Mouse (Mus musculus) cerebellum, postnatal 10 days (tissue): ENCODE measurements around the gene Fam171a1.

Source experiments
- DNase-seq, 2 experiments: peaks; one replicate each; pipeline ENCODE4 v3.0.0; 2021; ENCODE audit warnings: mixed read lengths in 2 of 2

The Fam171a1 gene

GRCm38 (mm10) chr2:3139065-3139464, 25.0 kb downstream of the Fam171a1 start:
- no peak for DNase-seq

DNA sequence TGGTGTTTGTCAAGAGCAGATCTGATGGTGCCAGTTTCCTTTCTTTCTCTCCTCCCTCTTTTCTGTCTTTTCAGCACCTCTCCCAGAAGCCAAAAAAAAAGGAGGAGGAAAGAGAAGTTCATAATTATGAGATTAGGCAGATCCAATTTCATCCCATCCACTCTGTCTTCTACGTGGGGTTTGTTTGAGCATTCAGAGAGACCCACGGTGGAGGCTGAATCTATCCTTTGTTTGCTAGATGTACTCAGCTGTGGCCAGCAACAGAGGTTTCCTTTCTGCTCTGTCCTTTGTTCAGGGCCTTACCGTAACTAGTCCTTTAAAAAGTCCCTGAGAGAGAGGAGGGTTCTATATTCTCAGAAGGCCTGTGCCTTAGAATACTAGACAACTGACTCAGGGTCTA, 25.6 kb downstream of the Fam171a1 start:
- no peak for DNase-seq

GRCm38 (mm10) chr2:3140585-3140984, 26.6 kb downstream of the Fam171a1 start:
- DNase-seq: no peak

DNA sequence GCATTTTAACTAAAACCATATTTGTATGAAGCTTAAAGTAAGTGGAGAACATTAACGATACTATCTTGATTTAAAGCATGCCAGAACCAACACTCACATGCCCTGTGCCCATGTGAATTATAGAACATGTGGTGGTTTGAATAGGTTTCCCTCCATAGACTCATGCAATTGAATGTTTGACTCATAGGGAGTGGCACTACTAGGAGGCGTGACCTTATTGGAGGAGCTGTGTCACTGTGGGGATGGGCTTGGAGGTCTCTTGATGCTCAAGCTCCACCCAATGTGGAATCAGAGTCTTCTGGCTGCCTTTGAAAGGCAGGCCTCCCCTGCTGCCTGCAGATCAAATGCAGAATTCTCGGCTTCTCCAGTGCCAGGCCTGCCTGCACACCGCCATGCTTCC, 27.8 kb downstream of the Fam171a1 start:
- DNase-seq: no peak

DNA sequence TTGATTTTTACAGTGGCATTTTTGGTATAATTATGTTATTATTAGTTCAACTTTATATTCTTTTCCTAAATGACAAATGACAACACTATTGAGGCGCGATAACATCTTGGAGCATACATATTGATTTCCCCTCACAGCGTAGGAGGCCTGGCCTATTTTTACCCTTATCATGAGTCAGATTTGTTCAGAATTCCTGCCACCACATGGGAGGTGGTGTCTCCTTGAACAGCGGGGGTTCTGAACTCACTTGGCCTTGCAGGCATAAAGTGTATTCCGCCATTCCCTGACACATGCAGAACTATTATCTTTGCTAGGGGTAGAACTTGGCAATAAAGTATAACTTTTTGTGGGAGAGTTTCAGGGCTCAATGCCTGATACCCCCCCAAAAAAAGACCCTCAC, 30.3 kb downstream of the Fam171a1 start:
- no peak for DNase-seq

- no peak for DNase-seq
These were observed 33.6 kb downstream of the Fam171a1 start for GRCm38 (mm10) chr2:3147550-3148157.

GRCm38 (mm10) chr2:3148731-3149130, 34.7 kb downstream of the Fam171a1 start:
- DNase-seq: no peak

- no peak for DNase-seq
These were observed 36.3 kb downstream of the Fam171a1 start for GRCm38 (mm10) chr2:3150324-3150723.

- no peak for DNase-seq
These were observed 37.3 kb downstream of the Fam171a1 start for GRCm38 (mm10) chr2:3151336-3151735.

GRCm38 (mm10) chr2:3154091-3154665, 40.2 kb downstream of the Fam171a1 start:
- DNase-seq: no peak

- no peak for DNase-seq
These were observed 41.0 kb downstream of the Fam171a1 start for GRCm38 (mm10) chr2:3154986-3155385.

GRCm38 (mm10) chr2:3157030-3157429, 43.0 kb downstream of the Fam171a1 start:
- DNase-seq: no peak

DNA sequence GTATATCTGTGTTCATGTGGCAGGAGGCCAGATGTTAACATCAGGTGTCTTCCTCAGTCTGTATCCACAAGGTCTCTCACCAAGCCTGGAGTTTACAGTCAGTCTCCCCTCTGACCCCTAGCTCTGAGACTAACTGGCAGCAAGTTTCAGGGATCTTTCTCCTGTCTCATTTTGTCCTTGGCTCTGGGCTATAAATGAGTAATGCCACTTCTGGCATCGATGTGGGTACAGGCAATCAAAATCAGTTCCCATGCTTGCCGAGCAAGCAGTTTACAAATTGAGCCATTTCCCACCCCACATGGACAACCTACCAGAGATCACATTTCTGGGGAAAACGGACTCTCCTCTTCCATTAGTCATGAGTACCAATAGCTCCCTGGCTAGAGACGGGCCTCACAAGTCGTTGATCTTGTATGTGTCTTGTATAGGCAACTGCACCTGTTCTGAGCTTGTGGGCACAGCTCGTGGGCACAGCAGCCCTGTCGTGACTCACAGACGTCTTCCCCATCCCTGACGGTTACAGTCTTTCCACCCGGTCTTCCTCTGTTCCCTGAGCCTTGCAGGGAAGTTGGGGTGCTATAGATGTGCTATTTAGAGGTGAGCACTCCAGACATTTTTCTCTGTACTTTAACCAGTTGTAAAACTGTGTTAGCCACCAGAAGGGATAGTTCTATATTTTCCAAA, 43.8 kb downstream of the Fam171a1 start:
- DNase-seq: no peak

DNA sequence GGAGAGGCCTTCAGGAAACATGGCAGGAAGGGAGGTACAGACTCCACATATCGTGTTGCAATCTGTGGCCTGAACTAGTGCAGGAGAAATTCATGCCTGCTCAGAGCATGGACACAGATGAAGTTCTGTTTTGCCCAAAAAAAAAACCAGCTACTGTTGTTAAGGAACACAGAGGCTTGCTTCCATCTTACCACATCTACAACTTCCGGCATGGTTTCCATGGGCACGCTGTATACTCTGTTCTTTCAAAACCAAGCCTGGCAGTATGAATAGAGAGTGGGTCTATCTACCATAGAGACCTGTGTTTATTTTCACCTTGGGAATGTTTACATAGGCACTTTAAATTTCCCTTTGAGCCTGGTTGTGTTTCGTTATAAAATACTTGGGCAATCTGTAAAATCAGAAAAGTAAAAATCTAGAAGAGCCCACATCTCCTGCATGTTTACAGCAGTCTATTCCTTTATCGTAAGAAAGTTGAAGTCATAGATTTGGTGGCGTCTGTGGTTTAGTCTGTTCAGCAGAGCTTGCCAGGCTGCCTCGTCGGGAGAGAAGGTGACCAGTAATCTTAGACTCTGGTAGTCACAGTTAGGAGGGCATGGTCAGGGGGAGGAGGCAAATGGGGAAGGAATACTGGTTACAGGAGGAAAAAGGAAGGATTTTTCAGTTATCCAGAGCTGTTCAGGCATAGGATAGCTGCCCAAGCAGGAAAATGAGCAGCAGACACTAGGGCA, 44.8 kb downstream of the Fam171a1 start:
- DNase-seq: no peak

GRCm38 (mm10) chr2:3161578-3161977, 47.6 kb downstream of the Fam171a1 start:
- no peak for DNase-seq

DNA sequence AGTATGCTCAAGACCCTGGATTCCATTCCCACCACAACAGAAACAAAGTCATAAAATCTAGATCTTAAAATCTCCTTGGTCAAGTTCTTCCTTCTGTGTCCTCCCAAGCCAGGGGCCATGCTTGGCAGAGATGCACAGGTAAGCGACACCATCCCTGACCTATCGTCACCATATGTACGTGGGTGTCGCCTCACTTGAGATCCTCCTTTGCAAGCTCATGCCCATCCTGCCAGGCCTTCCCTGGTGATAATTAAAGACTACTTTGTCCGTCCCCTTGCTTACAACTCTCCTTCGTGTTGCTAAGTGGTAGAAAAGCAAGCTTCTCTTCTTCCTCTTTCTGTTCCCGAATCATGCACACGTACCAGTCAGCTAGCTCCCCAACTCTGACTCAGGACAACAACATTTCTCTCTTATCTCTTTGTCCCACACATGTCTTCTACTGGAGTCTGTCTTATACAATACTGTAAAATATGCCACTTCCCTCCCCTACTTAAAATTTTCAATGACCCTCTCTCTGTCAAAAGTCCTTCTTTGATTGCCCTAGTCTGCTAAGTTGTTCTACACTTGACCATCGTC, 49.6 kb downstream of the Fam171a1 start:
- no peak for DNase-seq

GRCm38 (mm10) chr2:3165037-3165600, 51.1 kb downstream of the Fam171a1 start:
- no peak for DNase-seq

DNA sequence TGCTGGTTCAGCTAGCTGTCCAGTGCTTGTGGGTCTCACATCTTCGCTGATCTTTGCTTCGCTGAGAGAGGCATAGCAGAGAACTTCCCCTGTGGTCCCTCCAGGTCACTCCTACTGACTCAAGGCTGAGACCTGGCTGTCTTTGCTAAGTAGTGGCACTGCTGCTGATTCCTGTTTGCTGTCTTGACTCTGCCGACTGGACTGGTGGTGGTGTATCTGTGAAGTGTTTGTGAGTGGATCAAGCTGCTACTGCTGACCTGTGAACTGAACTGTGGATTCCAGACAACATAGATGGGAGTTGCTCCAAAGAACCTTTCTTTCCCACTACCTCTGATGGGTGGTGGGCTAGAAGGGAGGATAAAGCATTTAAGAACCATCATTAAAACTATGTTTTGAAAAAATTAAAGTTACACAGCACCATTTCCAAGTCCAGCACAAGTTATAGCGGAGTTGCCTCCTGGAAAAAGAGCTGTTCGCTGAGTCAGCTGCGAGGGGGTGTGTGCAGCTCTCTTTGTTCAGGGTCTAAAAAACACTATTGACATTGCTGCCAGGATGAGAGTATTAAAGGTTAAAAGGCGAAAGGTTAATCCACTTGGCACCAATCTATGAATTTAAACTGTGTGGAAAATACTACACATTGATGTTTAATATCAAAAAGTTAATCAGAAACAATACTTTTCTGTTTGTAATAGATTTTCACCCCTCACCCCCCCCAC, 52.0 kb downstream of the Fam171a1 start:
- DNase-seq: no peak

GRCm38 (mm10) chr2:3168719-3169402, 54.8 kb downstream of the Fam171a1 start:
- no peak for DNase-seq

GRCm38 (mm10) chr2:3169403-3169747, 55.4 kb downstream of the Fam171a1 start:
- no peak for DNase-seq

DNA sequence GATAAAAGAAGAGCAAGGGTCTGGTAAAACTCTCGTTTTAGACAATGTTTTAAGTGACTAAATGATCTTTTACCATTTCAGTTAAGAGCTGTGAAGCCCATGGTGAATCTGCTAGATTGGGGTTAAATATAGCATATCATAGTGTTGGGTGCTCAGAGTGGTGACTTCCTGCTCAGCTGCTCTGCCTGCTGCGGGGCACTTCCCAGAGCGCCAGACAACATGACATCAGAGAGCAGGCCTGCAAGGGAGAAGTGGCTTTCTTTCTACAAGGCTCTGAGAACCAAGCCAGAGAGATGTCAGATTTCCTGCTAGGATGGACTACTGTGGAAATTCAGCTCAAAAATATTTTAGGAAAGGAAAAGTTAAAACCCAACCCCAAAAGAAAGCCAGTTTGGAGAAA, 57.8 kb downstream of the Fam171a1 start:
- no peak for DNase-seq

- DNase-seq: peak; percentile 38 to 47
These were observed 58.6 kb downstream of the Fam171a1 start for GRCm38 (mm10) chr2:3172656-3173055.
